Mouse (Mus musculus) ES-Bruce4 (cell line): ENCODE data around the gene Plekhd1. TPM values are rescaled to one million over a fixed set of nuclear protein-coding genes. Genes with fewer than 3 reads are reported as not detected.

Experiments
- H3K27ac ChIP-seq: 2 replicates; pipeline ENCODE4 v1.5.1; 2012; ENCODE audit warnings: low read length, inconsistent platforms; ENCODE audit not compliant: insufficient read depth
- H3K27me3 ChIP-seq: 2 replicates; pipeline ENCODE4 v1.6.1; 2012; ENCODE audit warnings: mild to moderate bottlenecking, low read length, inconsistent platforms; ENCODE audit not compliant: control insufficient read depth, poor library complexity, insufficient read depth, severe bottlenecking
- H3K36me3 ChIP-seq: 2 replicates; pipeline ENCODE4 v1.6.1; 2012; ENCODE audit warnings: inconsistent platforms, mild to moderate bottlenecking, low read length, moderate library complexity; ENCODE audit not compliant: control insufficient read depth, poor library complexity, insufficient read depth, severe bottlenecking
- H3K4me1 ChIP-seq: one replicate; pipeline ENCODE4 v1.8.1; 2011; ENCODE audit warnings: low read length; ENCODE audit not compliant: control insufficient read depth, insufficient read depth
- H3K4me3 ChIP-seq: 2 replicates; pipeline ENCODE4 v1.5.1; 2011; ENCODE audit warnings: low read depth, mild to moderate bottlenecking, low read length
- H3K9ac ChIP-seq: 2 replicates; pipeline ENCODE4 v1.6.1; 2012; ENCODE audit warnings: low read depth, mild to moderate bottlenecking, inconsistent platforms; ENCODE audit not compliant: poor library complexity, severe bottlenecking
- H3K9me3 ChIP-seq: replicated peaks from 2 replicates; pipeline ENCODE4 v1.6.1; 2012; ENCODE audit warnings: mild to moderate bottlenecking, low read length, inconsistent platforms; ENCODE audit not compliant: control insufficient read depth, poor library complexity, insufficient read depth, severe bottlenecking
- CTCF ChIP-seq: IDR thresholded peaks from one replicate; pipeline ENCODE4 v1.8.1; 2011; ENCODE audit warnings: low read depth, low read length
- EP300 ChIP-seq: IDR thresholded peaks from 2 replicates; pipeline ENCODE4 v1.6.1; 2011; ENCODE audit warnings: low read depth, low read length; ENCODE audit not compliant: insufficient read depth
- POLR2A ChIP-seq: IDR thresholded peaks from one replicate; pipeline ENCODE4 v1.8.1; 2011; ENCODE audit warnings: low read length; ENCODE audit not compliant: insufficient read depth
- polyA plus RNA-seq: library from polyadenylated mRNA; stranded (reverse); fragments of >200 nt; gene quantifications from 2 replicates; pipeline ENCODE4 v1.2.4, GENCODE M21; 2011; ENCODE audit warnings: low read depth; ENCODE audit not compliant: missing spikeins, insufficient read depth, insufficient read length

The Plekhd1 gene
- polyA plus RNA-seq, 1 experiment, result 5.3 TPM

GRCm38 (mm10) chr12:80724853-80725559 is 32.6 kb downstream of the Plekhd1 start:
- Histone ChIP-seq H3K4me3 (no peak overlapping the region), H3K4me1 (no peaks in the 10 kb centered on the region), H3K27me3 (no peaks in the 10 kb centered on the region), H3K27ac (no peak overlapping the region), H3K9ac (no peak overlapping the region), H3K9me3 (no peaks in the 10 kb centered on the region), H3K36me3 (no peaks in the 10 kb centered on the region)
- peak; percentile 81 for TF ChIP-seq CTCF
- TF ChIP-seq EP300, result no peak

GRCm38 (mm10) chr12:80728207-80728606 is 35.8 kb downstream of the Plekhd1 start:
- Histone ChIP-seq H3K9me3 (no peaks in the 10 kb centered on the region), H3K4me3 (no peak overlapping the region), H3K36me3 (no peaks in the 10 kb centered on the region), H3K27me3 (no peaks in the 10 kb centered on the region), H3K9ac (no peak overlapping the region), H3K27ac (no peak overlapping the region), H3K4me1 (no peaks in the 10 kb centered on the region)
- no peak for TF ChIP-seq CTCF
- no peak for TF ChIP-seq POLR2A
- TF ChIP-seq EP300, result no peak

- Histone ChIP-seq H3K9me3 (no peaks in the 10 kb centered on the region), H3K4me3 (no peak overlapping the region), H3K36me3 (no peaks in the 10 kb centered on the region), H3K27ac (no peak overlapping the region), H3K4me1 (no peaks in the 10 kb centered on the region), H3K27me3 (no peaks in the 10 kb centered on the region), H3K9ac (no peak overlapping the region)
- TF ChIP-seq EP300 (no peak), POLR2A (no peak), CTCF (peak; percentile 50)
These were observed 36.4 kb downstream of the Plekhd1 start for GRCm38 (mm10) chr12:80728814-80729213.

GRCm38 (mm10) chr12:80729758-80730530 is 37.6 kb downstream of the Plekhd1 start:
- H3K27ac ChIP-seq, result no peak overlapping the region
- no peak overlapping the region for H3K9ac ChIP-seq
- H3K4me3 ChIP-seq, result no peak overlapping the region
- no peaks in the 10 kb centered on the region for H3K4me1 ChIP-seq
- no peaks in the 10 kb centered on the region for H3K36me3 ChIP-seq
- no peaks in the 10 kb centered on the region for H3K9me3 ChIP-seq
- no peaks in the 10 kb centered on the region for H3K27me3 ChIP-seq
- TF ChIP-seq CTCF (no peak), POLR2A (no peak), EP300 (no peak)

GRCm38 (mm10) chr12:80730567-80730966 is 38.2 kb downstream of the Plekhd1 start:
- no peak overlapping the region for H3K27ac ChIP-seq

GRCm38 (mm10) chr12:80734526-80735470 is 42.4 kb downstream of the Plekhd1 start:
- Histone ChIP-seq H3K27me3 (no peaks in the 10 kb centered on the region), H3K27ac (no peak overlapping the region), H3K36me3 (no peaks in the 10 kb centered on the region), H3K4me3 (no peak overlapping the region), H3K4me1 (peaks cover 3% of the 10 kb centered on the region), H3K9me3 (no peaks in the 10 kb centered on the region), H3K9ac (no peak overlapping the region)
- TF ChIP-seq POLR2A (no peak), CTCF (no peak), EP300 (no peak)

More at GRCm38 (mm10) chr12:80730567-80730966, 38.2 kb downstream of the Plekhd1 start:
- TF ChIP-seq CTCF (peak; percentile 61), POLR2A (no peak)
- Histone ChIP-seq H3K4me3 (no peak overlapping the region), H3K27me3 (no peaks in the 10 kb centered on the region), H3K9me3 (no peaks in the 10 kb centered on the region), H3K36me3 (no peaks in the 10 kb centered on the region), H3K4me1 (no peaks in the 10 kb centered on the region), H3K9ac (no peak overlapping the region)
